Mouse (Mus musculus) lung, postnatal 36 days (tissue): Measurements from ENCODE around the gene Zfp207.
"Not testable (repeated sequence)": the region's sequence is repeated elsewhere in the genome, so short reads cannot be mapped to it uniquely, and the experiment has no call there.

ENCODE experiments used
- DNase-seq: peaks from one replicate; pipeline ENCODE4 v3.0.0; 2022; ENCODE audit warnings: mixed read lengths

Gene Zfp207

DNA sequence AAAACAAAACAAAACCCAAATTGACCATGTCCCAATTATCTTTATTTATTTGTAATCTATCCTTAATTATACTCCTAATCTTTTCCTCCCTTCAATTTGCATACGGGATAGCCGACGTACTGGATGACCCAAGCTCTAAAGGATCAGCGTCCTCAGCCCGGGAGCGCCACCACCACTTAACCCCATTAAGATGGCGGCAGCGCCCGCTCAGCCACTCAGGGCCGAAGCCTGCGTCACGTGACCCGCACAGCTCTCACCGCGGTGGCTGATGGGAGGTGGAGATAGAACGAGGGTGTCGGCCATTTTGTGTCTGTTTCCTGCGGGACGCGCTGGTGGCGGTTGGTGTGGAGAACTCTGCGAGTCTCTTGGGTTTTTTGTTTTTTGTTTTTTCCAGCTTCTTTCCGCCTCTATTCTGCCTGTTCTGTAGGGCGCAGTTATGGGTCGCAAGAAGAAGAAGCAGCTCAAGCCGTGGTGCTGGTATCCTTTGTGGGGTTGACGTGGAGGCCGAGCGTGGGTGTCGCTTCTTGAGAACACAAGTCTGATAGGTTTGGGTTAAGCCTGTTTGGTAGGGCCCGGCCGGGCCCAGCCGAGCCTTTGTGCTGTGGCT, at the start of gene Zfp207:
TSS of gene Zfp207 (plus strand) at position 261 of the 607 bp plus-strand sequence.
- DNase-seq: peak; percentile 99

DNA sequence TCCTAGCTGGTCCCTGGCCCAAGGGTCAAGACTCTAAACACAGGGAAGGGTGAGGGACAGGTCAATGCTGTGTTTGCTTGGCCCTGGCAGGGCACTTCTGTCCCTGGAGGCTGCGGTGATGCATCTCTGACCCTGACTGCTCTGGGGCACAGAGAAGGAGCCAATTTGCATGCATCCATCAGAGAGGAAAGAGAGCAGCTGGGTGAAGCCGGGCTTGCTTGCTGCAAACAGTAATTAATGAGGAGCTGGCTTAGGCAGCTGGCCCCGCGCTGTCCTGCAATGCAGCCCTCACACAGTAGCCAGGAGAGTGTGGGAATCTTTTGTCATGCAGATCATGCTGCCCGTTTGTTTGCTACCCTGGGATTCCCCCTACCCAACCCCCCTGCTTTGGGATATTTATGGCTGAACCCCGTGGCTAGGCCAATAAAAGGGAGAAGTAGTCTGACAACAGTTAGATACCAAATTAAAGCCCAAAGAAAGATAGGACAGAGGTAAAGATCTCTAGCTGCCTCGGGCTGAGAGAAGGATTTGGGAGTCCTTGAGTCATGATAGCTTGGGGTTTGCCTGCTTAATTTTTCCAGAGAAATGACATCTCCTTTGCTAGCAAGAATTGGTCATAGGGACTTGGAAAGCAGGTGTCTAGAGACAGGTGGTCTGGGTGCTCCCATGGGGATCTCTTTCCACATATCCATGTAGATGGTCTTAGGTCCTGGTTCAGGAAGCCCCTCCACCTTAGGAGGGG, 47.3 kb upstream of the Zfp207 start:
- DNase-seq: no peak

DNA sequence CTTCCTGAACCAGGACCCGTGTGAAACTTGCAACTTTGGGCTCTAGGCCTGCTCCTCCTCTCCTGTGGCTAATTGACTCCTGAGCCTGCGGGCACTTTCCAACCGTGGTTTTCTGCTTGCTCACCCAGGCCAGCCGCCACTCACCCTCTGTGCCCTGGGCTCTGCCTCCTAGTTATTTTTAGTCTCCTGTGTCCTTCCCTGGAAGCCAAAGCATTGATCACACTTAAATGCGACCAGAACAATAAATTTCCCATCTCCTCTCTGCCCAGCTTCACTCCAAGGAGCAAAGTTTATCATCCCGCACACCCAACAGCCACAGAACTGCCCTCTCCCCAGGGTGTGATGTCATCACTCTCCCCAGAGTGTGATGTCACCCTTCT, 46.7 kb upstream of the Zfp207 start:
- DNase-seq: no peak

DNA sequence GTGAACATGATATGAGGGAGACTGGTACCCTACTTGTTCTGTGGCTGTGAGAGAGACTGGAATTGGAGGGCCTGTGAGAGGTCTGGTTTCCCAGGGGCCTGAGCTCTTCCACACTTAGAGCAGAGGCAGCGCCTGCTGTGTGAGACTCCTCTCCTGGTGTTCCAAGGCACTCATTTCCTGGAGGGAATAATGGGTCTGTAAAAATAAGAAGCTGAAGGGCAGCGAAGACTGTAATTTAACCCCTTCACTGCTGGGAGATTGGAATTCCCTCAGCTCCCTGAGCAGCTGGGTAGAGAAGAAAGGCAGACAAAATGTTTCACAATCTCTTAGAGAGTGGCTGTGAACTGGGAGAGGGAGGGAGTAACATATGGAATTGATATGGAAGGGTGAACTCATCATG, 40.6 kb upstream of the Zfp207 start:
- DNase-seq: no peak

DNA sequence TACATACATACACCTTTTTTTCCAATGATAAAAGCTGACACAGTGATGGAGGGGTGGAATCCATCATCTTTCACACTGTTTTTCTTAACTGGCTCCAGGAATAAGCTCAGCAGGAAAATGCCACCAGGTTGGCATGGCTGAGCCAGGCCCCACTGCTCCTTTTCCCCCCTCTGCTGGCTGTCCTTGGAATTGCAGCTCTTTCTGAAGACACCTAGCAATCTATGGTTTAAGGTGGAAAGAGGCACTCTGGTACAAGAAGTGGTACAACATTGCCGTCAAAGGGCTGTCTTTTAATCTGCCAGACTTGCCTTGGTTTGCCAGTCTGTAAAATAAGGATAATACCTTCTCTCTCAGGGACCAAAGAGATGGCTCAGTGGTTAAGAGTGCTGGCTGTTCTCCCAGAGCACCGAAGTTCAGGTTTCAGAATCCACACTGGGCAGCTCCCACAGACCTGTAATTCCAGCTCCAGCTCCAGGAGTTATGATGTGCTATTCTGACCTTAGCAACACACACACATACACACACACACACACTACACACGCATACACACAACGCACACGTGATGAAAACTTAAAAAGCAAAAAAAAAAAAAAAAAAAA, 31.1 kb upstream of the Zfp207 start:
- peak; percentile 88 for DNase-seq

DNA sequence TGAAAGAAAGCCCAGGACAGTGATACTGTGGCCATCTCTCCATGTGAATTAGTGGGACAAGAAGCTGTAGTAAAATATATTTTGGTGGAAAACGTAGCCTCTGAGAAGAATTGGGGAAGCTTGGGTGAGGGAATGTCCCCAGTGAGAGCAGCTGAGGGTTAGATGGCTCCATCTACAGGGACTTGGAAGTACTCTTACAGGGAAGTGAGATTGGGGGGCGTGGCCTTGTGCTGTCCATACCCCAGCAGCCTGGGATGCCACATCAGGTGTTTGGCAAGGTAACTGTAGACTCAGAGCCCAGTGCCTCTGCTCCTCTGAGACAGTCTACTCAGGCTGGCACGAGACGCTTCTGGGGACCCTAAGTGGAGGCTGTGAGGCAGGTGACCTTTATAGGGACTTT, 28.2 kb upstream of the Zfp207 start:
- DNase-seq: peak; percentile 37

DNA sequence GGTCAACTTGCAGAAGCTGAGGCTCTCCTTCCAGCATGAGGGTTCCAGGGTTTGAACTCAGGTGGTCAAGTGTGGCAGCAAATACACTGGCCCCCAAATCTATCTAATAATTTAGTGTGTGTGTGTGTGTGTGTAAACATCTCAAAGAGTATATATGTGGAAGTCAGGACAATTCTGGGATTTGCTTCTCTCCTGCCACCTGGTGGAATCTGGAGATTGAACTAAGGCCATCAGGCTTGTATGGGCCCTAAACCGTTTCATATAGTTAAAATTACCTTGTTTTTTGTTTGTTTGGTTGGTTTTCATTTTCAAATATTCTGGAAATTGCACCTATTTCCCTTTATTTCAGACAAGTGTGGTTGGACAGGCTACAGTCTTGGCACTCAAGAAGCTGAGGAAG, 14.1 kb upstream of the Zfp207 start:
- DNase-seq: no peak

DNA sequence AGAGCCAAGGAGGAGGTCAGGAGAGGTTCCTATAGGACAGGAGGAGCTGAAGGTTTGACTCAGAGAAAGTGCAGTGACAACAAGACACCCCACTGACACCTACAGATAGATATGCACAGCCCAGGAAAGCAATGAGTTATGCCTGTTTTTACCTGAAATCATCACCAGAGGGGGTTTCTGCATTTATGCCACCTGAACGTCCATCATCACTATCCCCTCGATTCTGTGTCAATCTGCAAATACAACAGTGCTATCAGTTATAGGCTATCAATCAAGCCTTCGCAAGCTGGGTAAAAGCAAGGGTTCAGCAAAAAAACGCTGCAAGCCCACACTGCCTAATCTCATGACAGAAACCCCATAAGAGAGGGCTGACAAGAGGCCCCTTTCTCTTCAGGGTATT, 6.4 kb upstream of the Zfp207 start:
- DNase-seq: no peak

DNA sequence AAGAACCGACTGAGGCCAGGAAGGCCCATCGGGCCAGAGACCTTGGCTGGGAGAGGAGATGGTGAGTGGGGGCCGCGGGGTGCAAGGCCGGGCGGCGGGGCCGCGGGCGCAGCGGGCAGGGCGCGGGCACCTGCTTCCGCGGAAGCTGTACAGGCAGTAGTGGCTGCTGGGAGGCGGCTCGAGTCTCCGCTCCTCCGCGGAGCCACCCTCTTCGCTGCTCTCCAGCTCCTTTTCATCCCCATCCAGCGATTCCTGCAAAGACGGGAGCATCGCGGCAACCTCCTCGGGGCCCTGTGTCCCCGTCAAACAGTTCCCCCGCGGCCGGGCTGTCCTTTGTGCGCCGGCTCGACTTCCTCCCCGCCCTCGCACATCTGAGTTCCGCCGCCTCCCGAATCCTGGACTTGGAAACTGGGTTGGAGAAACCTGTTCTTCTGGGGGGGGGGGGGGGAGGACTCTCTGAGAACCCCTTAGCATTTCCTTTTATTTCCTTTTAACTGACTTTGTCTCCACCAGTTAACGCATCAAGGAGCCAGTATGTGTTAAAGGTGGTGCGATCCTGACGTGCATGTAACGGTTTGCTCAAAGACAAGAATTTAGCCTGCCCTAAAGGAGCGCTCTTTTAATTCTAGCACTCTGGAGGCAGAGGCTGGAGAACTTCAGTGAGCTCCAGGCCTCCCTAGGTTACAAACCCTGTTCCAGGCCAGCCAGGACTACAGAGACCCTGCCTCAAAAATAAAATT, 5.2 kb upstream of the Zfp207 start, which contains the start of gene 5730455P16Rik:
TSS of gene 5730455P16Rik (minus strand) at position 323 of the 740 bp plus-strand sequence.
- DNase-seq: peak; percentile 87

DNA sequence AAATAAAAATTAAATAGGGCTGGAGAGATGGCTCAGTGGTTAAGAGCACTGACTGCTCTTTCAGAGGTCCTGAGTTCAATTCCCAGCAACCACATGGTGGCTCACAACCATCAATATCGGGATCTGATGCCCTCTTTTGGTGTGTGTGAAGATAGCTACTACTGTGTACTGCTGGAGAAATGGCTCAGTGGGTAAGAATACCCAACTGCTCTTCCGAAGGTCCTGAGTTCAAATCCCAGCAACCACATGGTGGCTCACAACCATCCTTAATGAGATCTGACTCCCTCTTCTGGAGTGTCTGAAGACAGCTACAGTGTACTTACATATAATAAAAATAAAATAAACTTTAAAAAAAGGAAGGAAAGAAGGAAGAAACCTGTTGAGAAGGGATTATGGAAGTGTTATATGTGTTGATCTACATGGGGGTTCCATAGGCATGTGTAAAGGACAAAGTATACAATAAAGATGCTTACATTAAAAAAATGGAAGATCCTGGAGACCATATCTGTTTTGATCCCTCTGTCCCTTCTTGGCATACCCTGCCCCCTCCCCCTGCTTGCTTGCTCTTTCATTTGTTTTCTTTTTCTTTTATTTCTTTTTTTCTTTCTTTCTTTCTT, 4.5 kb upstream of the Zfp207 start:
- DNase-seq: not testable (repeated sequence)

DNA sequence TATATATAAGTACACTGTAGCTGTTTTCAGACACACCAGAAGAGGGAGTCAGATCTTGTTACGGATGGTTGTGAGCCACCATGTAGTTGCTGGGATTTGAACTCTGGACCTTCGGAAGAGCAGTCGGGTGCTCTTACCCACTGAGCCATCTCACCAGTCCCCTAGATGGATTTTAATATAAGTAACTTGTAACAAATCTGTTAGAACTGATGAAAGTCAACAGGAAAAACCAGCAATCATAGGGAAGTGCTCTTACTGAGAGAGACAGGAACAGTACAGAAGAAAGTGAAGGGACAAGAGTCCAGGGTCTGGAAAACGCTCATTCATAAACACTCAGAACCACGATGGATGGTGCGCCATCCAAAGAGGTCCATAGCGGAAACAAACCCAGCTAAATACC, 3.9 kb upstream of the Zfp207 start:
- DNase-seq: not testable (repeated sequence)

DNA sequence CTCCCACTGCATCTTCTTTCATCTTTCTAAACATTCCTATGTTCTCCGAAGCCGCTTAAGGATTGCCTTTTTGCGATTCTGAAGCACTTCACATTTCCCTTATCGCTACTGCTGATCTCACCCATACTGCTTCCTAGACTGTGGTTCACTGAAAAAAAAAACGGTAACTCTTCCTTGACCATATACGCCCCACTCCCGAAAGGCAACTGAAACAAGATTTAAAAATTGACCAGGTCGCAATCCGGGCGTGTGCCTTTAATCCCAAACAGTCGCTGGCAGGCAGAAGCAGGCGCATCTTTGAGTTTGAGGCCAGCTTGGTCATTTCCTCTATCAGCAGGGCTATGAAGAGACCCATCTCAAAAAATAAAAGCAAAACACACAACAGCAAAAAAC, 457 bp upstream of the Zfp207 start:
- no peak for DNase-seq

DNA sequence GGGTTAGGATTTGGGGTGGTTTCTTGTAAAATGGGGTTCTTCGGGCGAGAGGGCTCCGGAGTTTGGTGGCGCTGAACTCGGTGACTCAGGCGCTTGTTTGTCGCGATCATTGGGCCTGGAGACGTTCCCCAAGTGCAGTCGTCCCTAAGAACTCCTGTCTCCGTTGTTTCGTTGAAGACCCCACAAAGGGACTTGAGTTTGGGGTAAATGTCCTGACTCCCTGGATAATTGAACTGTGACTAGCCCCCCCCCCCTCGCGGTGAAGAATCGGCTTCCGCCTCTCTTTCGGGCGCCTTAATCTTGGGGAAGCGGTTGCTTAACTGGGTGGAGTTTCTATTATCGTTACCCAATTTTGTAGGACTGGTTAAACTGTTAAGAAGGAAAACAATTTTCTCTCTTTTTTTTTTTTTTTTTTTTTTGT, 557 bp downstream of the Zfp207 start:
- peak; percentile 66 for DNase-seq

DNA sequence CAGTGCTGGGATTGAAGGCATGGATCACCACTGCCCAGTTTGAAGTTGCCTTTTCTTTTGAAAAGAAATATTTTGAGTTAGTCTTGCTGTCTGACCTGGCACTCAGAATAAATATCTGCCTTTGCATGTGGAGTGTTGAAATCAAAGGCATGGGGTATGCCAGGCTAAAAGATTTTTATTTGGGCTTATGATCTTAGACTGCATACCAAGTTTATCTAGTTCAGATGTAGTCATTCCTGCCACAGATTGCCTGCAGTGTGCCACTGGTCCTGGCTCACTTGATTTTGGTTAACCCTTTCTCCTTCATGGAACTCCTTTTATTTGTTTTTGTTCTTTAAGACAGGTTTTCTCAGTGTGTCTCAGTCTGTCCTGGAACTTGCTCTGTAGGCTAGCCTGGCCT, 1.4 kb downstream of the Zfp207 start:
- no peak for DNase-seq

DNA sequence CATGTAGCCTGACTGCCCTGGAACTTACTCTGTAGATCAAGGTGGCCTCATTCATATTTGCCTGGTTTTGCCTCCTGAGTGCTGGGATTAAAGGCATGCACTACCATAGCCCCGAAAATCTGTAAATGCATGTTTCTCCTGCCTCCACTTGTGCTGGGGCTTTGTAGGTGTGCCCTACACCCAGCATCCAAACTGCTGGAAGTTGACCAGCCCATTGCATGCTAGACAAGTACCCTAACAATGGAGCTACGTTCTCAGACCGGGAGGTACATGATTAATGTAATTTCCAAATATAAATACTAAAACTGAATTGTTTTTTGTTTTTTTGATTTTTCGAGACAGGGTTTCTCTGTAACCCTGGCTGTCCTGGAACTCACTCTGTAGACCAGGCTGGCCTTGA, 2.0 kb downstream of the Zfp207 start:
- DNase-seq: no peak

DNA sequence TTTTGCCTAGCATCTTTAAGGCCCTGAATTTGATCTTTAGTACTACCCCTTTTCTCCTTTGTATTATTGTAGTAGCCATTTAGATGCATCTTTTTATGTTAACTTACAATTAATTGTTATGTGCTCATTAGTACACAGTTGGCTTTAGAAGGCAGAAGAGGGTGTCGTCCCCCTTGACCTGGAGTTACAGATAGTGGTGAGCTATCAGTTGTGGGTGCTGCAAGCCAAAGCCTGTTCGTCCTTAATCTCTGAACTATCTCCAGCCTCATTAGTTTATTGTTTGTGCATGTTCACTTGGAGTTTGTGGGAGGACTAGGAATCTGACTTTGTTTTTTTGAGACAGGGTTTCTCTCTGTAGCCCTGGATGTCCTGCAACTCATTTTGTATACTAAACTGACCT, 3.7 kb downstream of the Zfp207 start:
- no peak for DNase-seq

DNA sequence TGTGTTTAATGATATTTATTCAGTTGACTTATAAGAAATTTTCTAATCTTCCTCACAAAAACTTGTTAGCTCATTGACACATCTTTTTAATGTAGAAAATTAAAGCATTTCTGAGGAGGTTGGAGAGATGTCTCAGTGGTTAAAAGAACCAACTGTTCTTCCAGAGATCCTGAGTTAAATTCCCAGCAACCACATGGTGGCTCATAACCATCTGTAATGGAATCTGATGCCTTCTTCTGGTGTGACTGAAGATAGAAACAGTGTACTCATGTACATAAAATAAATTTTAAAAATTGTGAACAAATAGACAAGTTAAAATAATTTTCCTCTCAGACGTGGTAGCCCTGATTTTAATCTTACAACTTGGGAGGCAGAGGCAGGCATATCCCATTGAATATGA, 6.8 kb downstream of the Zfp207 start:
- no peak for DNase-seq

DNA sequence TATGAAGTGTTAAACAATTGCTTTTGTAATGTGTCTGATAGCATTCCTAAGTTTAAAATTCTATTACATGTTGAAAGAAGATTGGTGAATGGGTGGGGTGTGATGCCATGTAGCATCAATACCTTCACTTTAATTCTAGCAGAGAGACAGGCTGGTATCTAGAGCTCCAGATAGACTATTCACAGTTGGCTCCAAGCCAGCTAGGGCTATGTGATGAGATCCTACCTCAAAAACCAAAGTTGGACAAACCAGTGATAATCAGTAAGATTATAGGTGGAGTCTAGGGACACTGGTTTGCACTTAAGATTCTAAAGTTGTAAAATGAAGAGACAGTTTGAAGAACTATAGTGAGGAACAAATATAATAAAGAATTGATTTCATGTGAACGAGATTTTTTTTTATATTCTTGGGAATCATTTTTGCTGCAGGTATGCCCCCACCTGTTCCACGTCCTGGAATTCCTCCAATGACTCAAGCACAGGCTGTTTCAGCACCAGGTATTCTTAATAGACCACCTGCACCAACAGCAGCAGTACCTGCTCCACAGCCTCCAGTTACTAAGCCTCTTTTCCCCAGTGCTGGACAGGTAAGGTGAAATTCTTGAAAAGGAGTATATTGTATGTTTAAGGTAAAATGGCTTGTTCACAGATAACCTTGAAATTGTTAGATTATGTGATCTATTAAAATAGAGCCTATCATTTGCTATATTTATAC, 8.5 kb downstream of the Zfp207 start:
- no peak for DNase-seq

DNA sequence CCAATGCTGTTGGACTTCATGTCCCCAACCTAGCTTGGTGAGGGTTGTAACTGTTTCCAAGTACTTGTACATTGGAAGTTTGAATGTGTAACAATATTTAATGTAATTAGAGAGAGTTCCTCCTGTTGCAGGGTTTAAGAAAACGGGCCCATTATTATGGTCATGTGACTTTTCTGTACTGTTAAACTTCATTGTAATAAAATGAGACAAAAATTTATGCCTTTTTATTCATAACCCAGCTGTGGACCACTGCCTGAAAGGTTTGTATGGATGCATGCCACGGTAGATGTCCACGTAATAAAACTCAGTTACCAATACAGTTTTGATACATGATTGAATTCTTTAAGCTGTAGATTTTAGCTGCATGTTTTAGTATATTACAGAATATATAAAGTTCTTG, 12.9 kb downstream of the Zfp207 start:
- DNase-seq: no peak

DNA sequence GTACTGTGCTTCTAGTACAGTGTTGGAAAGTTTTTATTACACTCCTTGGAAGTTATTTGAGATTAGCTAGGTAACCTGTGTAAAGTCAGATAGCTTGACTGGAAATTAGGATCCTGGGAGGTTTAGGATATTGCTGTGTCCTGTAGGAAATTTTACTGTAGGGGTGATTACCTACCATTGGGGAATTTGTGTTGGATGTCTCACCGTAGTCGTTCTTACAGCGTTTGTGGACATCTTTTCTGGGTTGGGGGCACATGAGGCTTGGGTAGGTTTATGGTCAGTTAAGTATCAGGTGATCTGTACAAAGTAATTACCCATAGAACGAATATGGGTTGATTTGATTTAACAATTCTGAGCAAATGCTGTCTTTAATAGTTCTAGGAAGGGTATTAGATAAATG, 13.5 kb downstream of the Zfp207 start:
- DNase-seq: no peak

DNA sequence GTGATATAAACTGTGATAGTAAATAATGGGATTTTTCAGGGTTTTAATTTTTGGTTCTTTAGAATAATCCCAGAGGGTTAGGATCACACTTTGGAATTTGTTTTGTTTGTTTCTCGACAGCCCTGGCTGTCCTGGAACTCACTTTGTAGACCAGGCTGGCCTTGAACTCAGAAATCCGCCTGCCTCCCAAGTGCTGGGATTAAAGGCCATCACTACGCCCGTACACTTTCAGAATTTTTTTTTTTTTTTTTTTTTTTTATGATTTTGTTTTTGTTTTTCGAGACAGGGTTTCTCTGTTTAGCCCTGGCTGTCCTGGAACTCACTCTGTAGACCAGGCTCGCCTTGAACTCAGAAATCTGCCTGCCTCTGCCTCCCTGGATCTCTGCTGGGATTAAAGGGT, 24.8 kb downstream of the Zfp207 start:
- DNase-seq: not testable (repeated sequence)

DNA sequence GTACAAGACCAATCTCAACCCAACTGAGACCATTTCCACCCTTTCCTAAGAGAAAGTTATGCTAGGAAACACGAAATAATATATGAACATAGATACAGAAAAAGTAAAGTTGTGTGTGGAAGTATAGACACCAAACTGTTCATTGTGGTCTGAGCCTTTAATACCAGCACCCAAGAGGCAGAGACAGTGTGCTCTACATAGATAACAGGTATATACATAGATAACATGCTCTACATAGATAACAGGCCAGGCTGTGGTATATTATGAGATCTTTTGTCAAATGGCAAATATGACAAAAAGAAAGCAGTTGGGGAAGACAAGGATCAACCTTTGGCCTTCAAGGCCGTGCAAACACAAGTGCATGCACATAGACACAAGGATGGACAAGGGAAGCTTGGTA, 27.3 kb downstream of the Zfp207 start:
- no peak for DNase-seq

DNA sequence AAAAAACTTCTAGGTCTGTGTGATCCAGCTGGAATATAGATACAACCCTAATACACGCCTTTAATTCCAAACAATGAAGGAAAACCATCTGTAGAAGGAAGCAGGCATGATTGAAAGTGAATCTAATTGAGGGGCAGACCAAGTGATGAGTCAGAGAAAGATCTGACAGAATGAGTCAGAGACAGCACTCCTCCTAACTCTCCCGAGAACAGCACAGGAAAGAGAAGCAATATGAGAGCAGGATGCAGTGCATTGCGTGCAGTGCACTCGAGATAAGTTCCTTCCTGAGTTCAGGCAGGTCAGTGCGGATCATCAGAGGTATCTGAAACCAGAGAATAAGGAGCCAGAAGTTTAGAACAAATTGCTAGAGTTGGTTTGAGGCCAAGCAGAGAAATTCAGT, 34.0 kb downstream of the Zfp207 start:
- no peak for DNase-seq
